In the genomic region with DNA sequence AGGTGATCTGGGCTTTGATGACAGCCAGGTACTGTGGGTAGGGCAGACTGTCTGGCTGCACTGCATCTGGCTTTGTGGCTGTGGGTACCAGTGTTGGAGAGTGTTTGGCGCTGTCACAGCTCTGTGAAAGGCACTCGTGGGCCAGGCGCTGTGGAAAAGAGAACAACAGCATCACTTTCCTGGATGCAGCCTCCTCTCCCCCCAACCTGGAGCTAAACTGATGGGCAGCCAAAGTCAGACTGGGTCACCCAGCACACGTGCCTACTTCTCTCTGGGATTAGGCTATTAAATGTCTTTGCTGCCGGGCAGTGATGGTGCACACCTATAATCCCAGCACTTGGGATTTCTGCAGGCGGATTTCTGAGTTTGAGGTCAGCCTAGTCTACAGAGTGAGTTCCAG, we compare ENCODE assay signal across 8 mouse cellular contexts. TPM values are rescaled to one million over a fixed set of nuclear protein-coding genes. Genes with fewer than 3 reads are reported as not detected.
DNase-seq lines count a peak whose midpoint lies in the region; ATAC-seq and TF ChIP-seq lines count a peak whose summit lies in the region.
"Not testable (repeated sequence)": the region's sequence is repeated elsewhere in the genome, so short reads cannot be mapped to it uniquely, and the experiment has no call there.

No protein-coding gene starts in this region.

- H3K27ac ChIP-seq in embryonic facial prominence, embryonic 11.5 days (replicated peaks; ENCODE audit: low read depth, low read length); kidney, embryonic 16.5 days (ENCODE audit: low read length); limb, embryonic 11.5 days (replicated peaks; ENCODE audit: low read depth, low read length); midbrain, embryonic 15.5 days; neural tube, embryonic 14.5 days (ENCODE audit: low read depth, low read length); thymus, adult 2 months (ENCODE audit: control insufficient read depth, insufficient read depth, low read length): not testable (repeated sequence)
- peak overlapping the region; percentile 81 for H3K27ac ChIP-seq in gastrocnemius, adult 2 months

- H3K4me2 ChIP-seq in embryonic facial prominence, embryonic 11.5 days (ENCODE audit: low read depth, low read length); kidney, embryonic 16.5 days (replicated peaks; ENCODE audit: low read depth, low read length); limb, embryonic 11.5 days (ENCODE audit: low read depth, severe bottlenecking); midbrain, embryonic 15.5 days; neural tube, embryonic 14.5 days (ENCODE audit: low read depth, low read length): not testable (repeated sequence)

- not testable (repeated sequence) for TF ChIP-seq CTCF in gastrocnemius, adult 2 months (IDR thresholded peaks at IDR 0.05); thymus, adult 2 months (IDR thresholded peaks at IDR 0.05; ENCODE audit: borderline replicate concordance, control insufficient read depth, extremely low read depth, insufficient read depth, low read length, poor library complexity)

- DNase-seq in embryonic facial prominence, embryonic 11.5 days (ENCODE audit: low spot score); gastrocnemius, adult 2 months; limb, embryonic 11.5 days (ENCODE audit: low spot score): not testable (repeated sequence)
- DNase-seq in induced T-regulatory cell, adult 2 months (ENCODE audit: low read depth), result peak; percentile 34
- peak; percentile 11 for DNase-seq in thymus, adult 2 months

- not testable (repeated sequence) for H3K27me3 ChIP-seq in embryonic facial prominence, embryonic 11.5 days (ENCODE audit: control insufficient read depth, insufficient read depth, low read length); kidney, embryonic 16.5 days (ENCODE audit: insufficient read depth, low read length); limb, embryonic 11.5 days (ENCODE audit: control insufficient read depth, insufficient read depth, low read length); midbrain, embryonic 15.5 days (replicated peaks); neural tube, embryonic 14.5 days (ENCODE audit: control insufficient read depth, insufficient read depth, low read length); thymus, adult 2 months (ENCODE audit: control insufficient read depth, insufficient read depth, low read length)

- H3K4me1 ChIP-seq in embryonic facial prominence, embryonic 11.5 days (ENCODE audit: control insufficient read depth, insufficient read depth, low read length); midbrain, embryonic 15.5 days; neural tube, embryonic 14.5 days (ENCODE audit: control insufficient read depth, insufficient read depth, low read length): not testable (repeated sequence)
- H3K4me1 ChIP-seq in kidney, embryonic 16.5 days (ENCODE audit: insufficient read depth, low read length), result peaks cover 28% of the 10 kb centered on the region
- peaks cover 11% of the 10 kb centered on the region for H3K4me1 ChIP-seq in limb, embryonic 11.5 days (ENCODE audit: control insufficient read depth, insufficient read depth, low read length)
- H3K4me1 ChIP-seq in thymus, adult 2 months (replicated peaks; ENCODE audit: control insufficient read depth, insufficient read depth, low read length), result peaks cover 43% of the 10 kb centered on the region

- 76% methylated on average over 6 of the region's 6 CpGs for WGBS in embryonic facial prominence, embryonic 11.5 days
- 69% methylated on average over 6 of the region's 6 CpGs for WGBS in kidney, embryonic 16.5 days
- 84% methylated on average over 6 of the region's 6 CpGs for WGBS in limb, embryonic 11.5 days
- WGBS in midbrain, embryonic 15.5 days, result 83% methylated on average over 6 of the region's 6 CpGs
- 80% methylated on average over 6 of the region's 6 CpGs for WGBS in neural tube, embryonic 14.5 days
- 79% methylated on average over 6 of the region's 6 CpGs for WGBS in thymus, adult 2 months

- not testable (repeated sequence) for TF ChIP-seq POLR2A in thymus, adult 2 months (IDR thresholded peaks at IDR 0.05; ENCODE audit: control insufficient read depth, extremely low read depth, insufficient read depth, low read length, poor library complexity)

- intact Hi-C loops in gastrocnemius, adult 2 months (cut with DNase I), result loop anchor here (1.0 kb wide), 1 partner anchor 14 kb away; no protein-coding TSS in a partner anchor

- H3K9ac ChIP-seq in embryonic facial prominence, embryonic 11.5 days (replicated peaks; ENCODE audit: low read length); kidney, embryonic 16.5 days (replicated peaks; ENCODE audit: low read length); limb, embryonic 11.5 days (ENCODE audit: low read length); midbrain, embryonic 15.5 days; neural tube, embryonic 14.5 days (replicated peaks; ENCODE audit: low read depth, low read length): not testable (repeated sequence)

- not testable (repeated sequence) for H3K4me3 ChIP-seq in embryonic facial prominence, embryonic 11.5 days (ENCODE audit: low read depth, low read length); gastrocnemius, adult 2 months; kidney, embryonic 16.5 days (ENCODE audit: low read length); limb, embryonic 11.5 days (ENCODE audit: low read depth, low read length); midbrain, embryonic 15.5 days; neural tube, embryonic 14.5 days (ENCODE audit: low read depth, low read length); thymus, adult 2 months (ENCODE audit: control insufficient read depth, insufficient read depth, low read length)

- not testable (repeated sequence) for H3K36me3 ChIP-seq in embryonic facial prominence, embryonic 11.5 days (replicated peaks; ENCODE audit: control insufficient read depth, insufficient read depth, low read depth, low read length); thymus, adult 2 months (ENCODE audit: control insufficient read depth, insufficient read depth, low read length)
- peaks cover 33% of the 10 kb centered on the region; the same call in 1 of the 2 replicates for H3K36me3 ChIP-seq in kidney, embryonic 16.5 days (ENCODE audit: insufficient read depth, low read length)
- H3K36me3 ChIP-seq in limb, embryonic 11.5 days (ENCODE audit: control insufficient read depth, insufficient read depth, low read length), result peaks cover 11% of the 10 kb centered on the region
- peaks cover 30% of the 10 kb centered on the region for H3K36me3 ChIP-seq in midbrain, embryonic 15.5 days (replicated peaks)
- H3K36me3 ChIP-seq in neural tube, embryonic 14.5 days (ENCODE audit: control insufficient read depth, insufficient read depth, low read length), result peaks cover 22% of the 10 kb centered on the region

- 0 out of 2 replicates have a peak, but pooled peaks have one; percentile 7 for ATAC-seq in embryonic facial prominence, embryonic 11.5 days (replicated peaks; ENCODE audit: insufficient number of reproducible peaks, low FRiP score, low TSS enrichment, low read depth)
- ATAC-seq in kidney, embryonic 16.5 days (ENCODE audit: low FRiP score, low TSS enrichment), result peak; percentile 14
- peak; percentile 23; the same call in 1 of the 2 replicates for ATAC-seq in limb, embryonic 11.5 days (ENCODE audit: insufficient number of reproducible peaks, low FRiP score, low TSS enrichment, low read depth)
- ATAC-seq in midbrain, embryonic 15.5 days (replicated peaks), result peak; percentile 5; the same call in 1 of the 2 replicates
- ATAC-seq in neural tube, embryonic 14.5 days (ENCODE audit: low read depth), result 0 out of 2 replicates have a peak, but pooled peaks have one; percentile 18

- not testable (repeated sequence) for H3K9me3 ChIP-seq in embryonic facial prominence, embryonic 11.5 days (replicated peaks; ENCODE audit: control insufficient read depth, low read length); kidney, embryonic 16.5 days (ENCODE audit: low read length); limb, embryonic 11.5 days (ENCODE audit: control insufficient read depth, low read length); midbrain, embryonic 15.5 days; neural tube, embryonic 14.5 days (ENCODE audit: control insufficient read depth, low read length)

RNA-seq across cellular contexts. Expression of a gene that starts 5.6 kb away (rescaled TPM):
- 50.1 and 50.6 TPM in 2 replicates for polyA plus RNA-seq in embryonic facial prominence, embryonic 11.5 days (2014; fragmentation: Nextera tagmentation; extraction: Ambion mirVana)
- 10 to 100 TPM; 22.1 to 28.3 TPM for total RNA-seq in gastrocnemius, adult 2 months (2021)
- 52.9 and 55.9 TPM in 2 replicates for polyA plus RNA-seq in kidney, embryonic 16.5 days (2015; fragmentation: Nextera tagmentation; extraction: Ambion mirVana)
- 51.5 and 53.5 TPM in 2 replicates for polyA plus RNA-seq in limb, embryonic 11.5 days (2014; fragmentation: Nextera tagmentation; extraction: Ambion mirVana)
- polyA plus RNA-seq in midbrain, embryonic 15.5 days (2015; fragmentation: Nextera tagmentation; extraction: Ambion mirVana), result 46.6 and 47.0 TPM in 2 replicates
- 38.3 and 42.2 TPM in 2 replicates for polyA plus RNA-seq in neural tube, embryonic 14.5 days (2014; fragmentation: Nextera tagmentation; extraction: Ambion mirVana)
- 56.0 and 65.3 TPM in 2 replicates for polyA plus RNA-seq in thymus, adult 2 months (2012; rRNA removed)

RNA-seq across cellular contexts. Expression of a gene that starts 5.9 kb away (rescaled TPM):
- polyA plus RNA-seq in embryonic facial prominence, embryonic 11.5 days (2014; fragmentation: Nextera tagmentation; extraction: Ambion mirVana), result 80.0 and 81.4 TPM in 2 replicates
- total RNA-seq in gastrocnemius, adult 2 months (2021), result 10 to 100 TPM; 31.0 to 35.0 TPM
- polyA plus RNA-seq in kidney, embryonic 16.5 days (2015; fragmentation: Nextera tagmentation; extraction: Ambion mirVana), result 97.4 and 108 TPM in 2 replicates
- 83.5 and 94.9 TPM in 2 replicates for polyA plus RNA-seq in limb, embryonic 11.5 days (2014; fragmentation: Nextera tagmentation; extraction: Ambion mirVana)
- polyA plus RNA-seq in midbrain, embryonic 15.5 days (2015; fragmentation: Nextera tagmentation; extraction: Ambion mirVana), result 92.5 and 110 TPM in 2 replicates
- polyA plus RNA-seq in neural tube, embryonic 14.5 days (2014; fragmentation: Nextera tagmentation; extraction: Ambion mirVana), result 81.9 and 87.2 TPM in 2 replicates
- 146 and 182 TPM in 2 replicates for polyA plus RNA-seq in thymus, adult 2 months (2012; rRNA removed)

RNA-seq across cellular contexts. Expression of a gene that starts 6.8 kb away (rescaled TPM):
- polyA plus RNA-seq in embryonic facial prominence, embryonic 11.5 days (2014; fragmentation: Nextera tagmentation; extraction: Ambion mirVana), result 4.7 and 5.5 TPM in 2 replicates
- total RNA-seq in gastrocnemius, adult 2 months (2021), result 10 to 100 TPM; 10.0 to 36.7 TPM
- polyA plus RNA-seq in kidney, embryonic 16.5 days (2015; fragmentation: Nextera tagmentation; extraction: Ambion mirVana), result 16.1 and 18.4 TPM in 2 replicates
- 5.6 and 6.1 TPM in 2 replicates for polyA plus RNA-seq in limb, embryonic 11.5 days (2014; fragmentation: Nextera tagmentation; extraction: Ambion mirVana)
- 3.2 and 3.3 TPM in 2 replicates for polyA plus RNA-seq in midbrain, embryonic 15.5 days (2015; fragmentation: Nextera tagmentation; extraction: Ambion mirVana)
- 2.6 and 3.7 TPM in 2 replicates for polyA plus RNA-seq in neural tube, embryonic 14.5 days (2014; fragmentation: Nextera tagmentation; extraction: Ambion mirVana)
- 152 and 159 TPM in 2 replicates for polyA plus RNA-seq in thymus, adult 2 months (2012; rRNA removed)

RNA-seq across cellular contexts. Expression of a gene that starts 14.5 kb away (rescaled TPM):
- 38.8 and 50.0 TPM in 2 replicates for polyA plus RNA-seq in embryonic facial prominence, embryonic 11.5 days (2014; fragmentation: Nextera tagmentation; extraction: Ambion mirVana)
- total RNA-seq in gastrocnemius, adult 2 months (2021), result 1 to 10 TPM; 4.0 to 7.5 TPM
- polyA plus RNA-seq in kidney, embryonic 16.5 days (2015; fragmentation: Nextera tagmentation; extraction: Ambion mirVana), result 69.1 and 83.3 TPM in 2 replicates
- polyA plus RNA-seq in limb, embryonic 11.5 days (2014; fragmentation: Nextera tagmentation; extraction: Ambion mirVana), result 73.2 and 79.6 TPM in 2 replicates
- polyA plus RNA-seq in midbrain, embryonic 15.5 days (2015; fragmentation: Nextera tagmentation; extraction: Ambion mirVana), result 28.8 and 32.5 TPM in 2 replicates
- polyA plus RNA-seq in neural tube, embryonic 14.5 days (2014; fragmentation: Nextera tagmentation; extraction: Ambion mirVana), result 15.9 and 23.5 TPM in 2 replicates
- polyA plus RNA-seq in thymus, adult 2 months (2012; rRNA removed), result 187 and 211 TPM in 2 replicates

RNA-seq across cellular contexts. Expression of a gene that starts 36.4 kb away (rescaled TPM):
- 988 and 991 TPM in 2 replicates for polyA plus RNA-seq in embryonic facial prominence, embryonic 11.5 days (2014; fragmentation: Nextera tagmentation; extraction: Ambion mirVana)
- 100 to 1,000 TPM; 373 to 449 TPM for total RNA-seq in gastrocnemius, adult 2 months (2021)
- polyA plus RNA-seq in kidney, embryonic 16.5 days (2015; fragmentation: Nextera tagmentation; extraction: Ambion mirVana), result 840 and 918 TPM in 2 replicates
- polyA plus RNA-seq in limb, embryonic 11.5 days (2014; fragmentation: Nextera tagmentation; extraction: Ambion mirVana), result 1,100 and 1,120 TPM in 2 replicates
- polyA plus RNA-seq in midbrain, embryonic 15.5 days (2015; fragmentation: Nextera tagmentation; extraction: Ambion mirVana), result 430 and 438 TPM in 2 replicates
- 498 and 551 TPM in 2 replicates for polyA plus RNA-seq in neural tube, embryonic 14.5 days (2014; fragmentation: Nextera tagmentation; extraction: Ambion mirVana)
- 1,733 and 1,891 TPM in 2 replicates for polyA plus RNA-seq in thymus, adult 2 months (2012; rRNA removed)
